Mouse (Mus musculus) adipocyte (in vitro differentiated cells): Measurements from ENCODE around the gene Ppdpf.
A peak's percentile ranks its signal among the peaks of the same experiment; 100 is the strongest.
"Not testable (repeated sequence)": the region's sequence is repeated elsewhere in the genome, so short reads cannot be mapped to it uniquely, and the experiment has no call there.

ENCODE experiments used
- DNase-seq: peaks from one replicate; pipeline ENCODE4 v3.0.0-alpha.2; 2016; ENCODE audit warnings: low spot score

Gene Ppdpf

GRCm38 (mm10) chr2:181159091-181159514, 27.9 kb upstream of the Ppdpf start:
- DNase-seq: no peak

- DNase-seq: no peak
Measured at GRCm38 (mm10) chr2:181159771-181160170, 27.3 kb upstream of the Ppdpf start.

DNA sequence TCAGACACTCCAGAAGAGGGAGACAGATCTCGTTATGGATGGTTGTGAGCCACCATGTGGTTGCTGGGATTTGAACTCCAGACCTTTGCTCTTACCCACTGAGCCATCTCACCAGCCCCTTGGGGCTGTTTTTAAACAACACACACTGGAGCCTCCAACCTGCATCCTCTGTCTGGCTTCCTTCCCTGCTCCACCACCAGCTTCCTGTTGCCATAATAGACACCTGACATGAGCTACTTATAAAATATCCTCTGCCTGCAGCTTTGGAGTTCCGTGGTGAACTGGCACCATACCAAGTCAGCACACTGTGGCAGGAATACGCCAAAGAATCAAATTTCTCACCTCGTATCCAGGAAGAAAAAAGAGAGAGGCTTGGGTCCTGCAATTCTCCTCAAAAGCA, 26.2 kb upstream of the Ppdpf start:
- DNase-seq: no peak

GRCm38 (mm10) chr2:181166469-181166868, 20.6 kb upstream of the Ppdpf start:
- DNase-seq: no peak

GRCm38 (mm10) chr2:181174646-181175045, 12.4 kb upstream of the Ppdpf start:
- DNase-seq: no peak

DNA sequence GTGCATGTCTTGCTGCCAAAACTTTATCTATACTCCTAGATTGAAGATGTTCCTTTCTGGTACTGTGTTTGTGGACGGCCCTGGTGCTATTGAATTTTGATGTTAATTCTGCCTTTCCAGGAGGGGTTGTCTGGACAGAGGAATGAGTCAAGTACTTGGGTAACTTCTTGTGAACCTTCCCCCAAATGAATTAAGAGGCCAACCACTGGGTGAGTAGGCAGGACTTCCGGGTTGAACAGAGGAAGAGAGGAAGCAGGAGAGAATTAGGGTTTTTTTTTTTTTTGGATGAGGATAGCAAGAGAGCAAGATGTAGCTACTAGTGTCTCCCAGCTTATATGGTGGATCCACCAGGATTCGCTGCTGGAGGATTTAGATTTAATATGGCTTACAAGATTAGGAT, 9.0 kb upstream of the Ppdpf start:
- DNase-seq: peak; percentile 49

GRCm38 (mm10) chr2:181178471-181178870, 8.6 kb upstream of the Ppdpf start:
- DNase-seq: no peak

GRCm38 (mm10) chr2:181180898-181181297, 6.1 kb upstream of the Ppdpf start:
- no peak for DNase-seq

DNA sequence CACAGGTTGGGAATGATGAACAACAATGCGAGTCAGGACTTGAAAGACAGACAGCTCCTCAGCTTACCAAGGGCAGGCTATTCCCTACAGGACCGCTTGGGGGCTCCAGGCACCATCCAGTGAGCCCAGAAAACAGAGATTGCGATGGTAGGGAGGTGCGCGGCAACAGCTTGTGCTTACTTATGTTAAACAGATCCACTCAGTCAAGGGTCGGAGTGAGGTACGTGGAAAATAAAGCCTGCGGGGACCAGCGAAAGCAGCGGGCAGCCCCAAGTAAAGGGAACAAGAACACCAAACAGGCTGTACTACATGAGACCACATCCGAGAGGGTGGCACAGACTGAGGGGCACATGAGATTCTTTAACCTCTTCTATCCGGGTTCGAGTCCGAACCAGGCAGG, 412 bp upstream of the Ppdpf start:
- peak; percentile 96 for DNase-seq

- no peak for DNase-seq
Measured at GRCm38 (mm10) chr2:181188681-181189080, 1.6 kb downstream of the Ppdpf start.

DNA sequence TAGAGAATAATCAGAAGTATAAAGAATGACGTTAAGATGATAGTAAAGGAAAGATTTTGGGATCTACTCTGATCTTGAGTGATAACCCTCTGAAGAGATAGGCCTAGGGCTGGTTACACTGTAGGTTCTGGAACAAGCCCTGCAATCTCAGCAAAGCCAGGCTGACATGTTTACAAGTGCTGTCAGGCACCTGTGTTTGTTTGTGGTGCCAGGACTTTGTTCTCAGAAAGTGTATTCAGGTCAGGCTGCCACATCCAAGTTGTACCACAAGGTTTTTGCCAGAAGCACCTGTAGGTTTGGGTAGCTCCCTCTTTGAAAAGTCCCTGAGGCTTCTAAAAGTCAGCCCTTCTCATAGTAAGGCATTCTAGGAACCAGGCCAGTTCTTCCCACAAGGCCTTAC, 2.3 kb downstream of the Ppdpf start:
- no peak for DNase-seq

DNA sequence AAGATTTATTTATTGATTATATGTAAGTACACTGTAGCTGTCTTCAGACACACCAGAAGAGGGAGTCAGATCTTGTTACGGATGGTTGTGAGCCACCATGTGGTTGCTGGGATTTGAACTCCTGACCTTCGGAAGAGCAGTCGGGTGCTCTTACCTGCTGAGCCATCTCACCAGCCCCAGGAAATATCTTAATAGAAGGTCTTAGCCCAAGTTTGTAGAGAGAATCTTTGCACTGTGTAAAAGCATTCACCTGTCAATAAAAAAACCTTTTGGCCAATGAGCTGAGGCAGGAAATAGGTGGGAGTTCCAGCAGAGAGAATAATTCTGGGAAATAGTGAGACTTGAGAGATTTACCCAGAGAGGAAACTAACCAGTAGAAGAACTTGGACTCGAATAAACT, 4.3 kb downstream of the Ppdpf start:
- DNase-seq: not testable (repeated sequence)

DNA sequence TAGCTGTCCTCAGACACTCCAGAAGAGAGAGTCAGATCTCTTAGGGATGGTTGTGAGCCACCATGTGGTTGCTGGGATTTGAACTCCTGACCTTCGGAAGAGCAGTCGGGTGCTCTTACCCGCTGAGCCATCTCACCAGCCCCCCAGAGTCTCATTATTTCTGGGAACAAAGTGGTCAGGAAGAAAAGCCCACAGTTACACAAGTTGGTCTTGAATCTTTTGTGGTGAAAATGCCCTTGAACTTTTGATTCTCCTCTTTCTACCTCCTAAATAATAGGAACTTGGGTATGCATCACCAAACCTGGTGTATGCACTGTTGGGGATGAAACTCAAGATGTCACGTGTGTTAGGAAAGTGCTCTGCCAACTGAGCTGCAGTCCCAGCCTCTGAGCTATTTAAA, 4.9 kb downstream of the Ppdpf start:
- DNase-seq: no peak

DNA sequence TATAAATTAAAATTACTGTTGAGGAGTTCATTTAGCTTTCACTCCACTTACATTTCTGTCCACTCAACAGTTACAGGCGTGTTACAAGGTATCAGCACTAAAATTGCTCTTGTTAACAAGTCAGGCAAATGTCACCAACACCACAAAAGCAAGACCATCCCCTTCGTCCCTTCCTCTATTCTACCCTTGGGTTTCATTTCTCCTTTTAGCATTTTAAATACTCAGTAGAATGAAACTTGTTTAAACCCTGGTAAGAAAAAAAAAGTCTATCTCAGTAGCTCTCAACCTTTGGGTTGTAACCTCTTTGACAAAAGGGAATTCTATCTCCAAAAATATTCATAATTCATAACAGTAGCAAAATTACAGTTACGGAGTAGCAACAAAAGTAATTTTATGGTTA, 6.0 kb downstream of the Ppdpf start:
- no peak for DNase-seq

DNA sequence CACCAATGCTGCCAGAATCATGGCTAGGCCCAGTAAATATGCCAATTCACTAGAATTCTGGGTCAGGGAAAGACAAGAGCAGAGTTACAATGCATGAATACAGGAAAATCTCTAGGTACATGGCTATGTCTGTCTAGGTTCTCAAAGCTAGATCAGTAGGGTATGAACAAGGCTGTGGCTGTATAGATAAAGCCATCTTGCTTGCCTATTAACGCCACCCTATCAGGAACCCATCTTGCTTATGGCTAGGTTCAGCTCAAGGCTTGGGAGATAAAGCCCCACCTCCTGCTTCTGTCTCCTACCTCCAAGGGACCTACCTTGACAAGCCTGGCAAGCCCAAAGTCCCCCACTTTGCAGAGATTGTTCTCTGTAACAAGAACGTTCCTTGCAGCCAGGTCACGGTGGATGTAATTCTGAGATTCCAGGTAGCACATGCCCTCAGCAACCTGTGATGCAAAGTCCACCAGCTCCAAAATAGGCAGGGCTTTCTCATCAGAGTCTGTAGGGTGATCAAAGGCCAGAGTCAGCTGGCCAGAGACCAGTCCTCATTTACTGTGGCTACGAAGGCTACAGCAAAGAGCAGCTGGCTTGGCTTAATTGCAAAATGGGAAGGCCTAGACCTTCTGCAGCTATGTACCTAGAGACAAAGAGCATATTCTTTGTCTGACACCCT, 9.7 kb downstream of the Ppdpf start:
- DNase-seq: no peak

DNA sequence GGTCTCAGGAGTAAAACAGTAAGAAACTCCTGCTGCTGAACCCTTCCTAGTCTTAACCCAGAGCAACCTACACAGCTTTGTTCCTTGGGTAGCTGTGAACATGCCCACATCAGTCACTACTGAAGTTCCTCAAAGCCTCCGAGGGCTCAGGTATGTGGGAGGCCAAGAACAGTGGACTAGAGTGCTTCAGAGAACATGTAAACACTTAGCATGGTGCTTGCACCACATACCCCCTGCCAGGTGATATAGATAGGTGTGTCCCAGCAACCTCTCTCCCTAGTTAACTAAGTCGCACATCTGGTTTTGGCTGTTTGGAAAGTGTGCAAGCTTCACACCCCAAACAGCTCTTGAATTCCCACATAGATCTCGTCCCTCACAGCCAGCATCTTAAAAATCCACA, 14.6 kb downstream of the Ppdpf start:
- no peak for DNase-seq

DNA sequence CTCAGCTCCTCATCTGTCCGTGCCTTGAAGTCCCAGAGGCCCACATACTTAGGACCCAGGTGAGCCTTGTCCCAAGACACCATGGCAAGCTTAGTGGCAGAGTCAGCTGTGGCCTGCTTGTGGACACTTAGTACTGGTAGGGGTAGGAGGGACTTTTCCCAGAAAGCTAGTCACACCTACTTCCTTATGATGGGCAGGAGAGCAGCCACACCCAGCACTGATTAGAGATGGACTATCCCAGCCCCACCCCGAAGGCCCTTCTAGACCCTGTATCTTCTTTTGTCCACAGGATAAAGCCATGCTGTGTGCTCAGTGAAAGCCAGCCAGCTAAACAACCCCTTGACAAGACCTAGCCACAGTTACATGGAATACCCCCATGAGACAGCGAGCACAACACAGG, 15.4 kb downstream of the Ppdpf start, which contains the start of gene Ptk6:
Gene Ptk6 (minus strand): TSS at position 368 of the 400 bp plus-strand sequence.
- no peak for DNase-seq

DNA sequence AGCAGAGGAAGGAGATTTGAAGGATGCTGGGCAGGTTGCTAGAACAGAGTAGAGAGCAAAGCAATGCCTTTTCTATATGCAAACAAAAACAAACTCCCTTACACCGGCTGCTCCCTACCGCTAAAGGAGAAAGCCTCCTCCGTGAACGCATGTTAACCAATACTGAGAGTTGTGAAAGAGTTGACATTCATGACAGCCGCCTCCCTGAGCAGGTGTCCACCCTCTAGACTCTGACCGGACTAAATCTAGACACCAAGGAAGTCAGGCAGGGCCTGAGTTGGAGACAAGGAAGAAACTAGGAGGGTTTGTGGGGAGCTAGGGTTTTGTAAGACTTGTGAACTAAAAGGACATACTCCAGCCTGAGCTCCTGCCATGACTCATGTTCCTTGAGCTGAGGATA, 15.8 kb downstream of the Ppdpf start:
- DNase-seq: no peak

DNA sequence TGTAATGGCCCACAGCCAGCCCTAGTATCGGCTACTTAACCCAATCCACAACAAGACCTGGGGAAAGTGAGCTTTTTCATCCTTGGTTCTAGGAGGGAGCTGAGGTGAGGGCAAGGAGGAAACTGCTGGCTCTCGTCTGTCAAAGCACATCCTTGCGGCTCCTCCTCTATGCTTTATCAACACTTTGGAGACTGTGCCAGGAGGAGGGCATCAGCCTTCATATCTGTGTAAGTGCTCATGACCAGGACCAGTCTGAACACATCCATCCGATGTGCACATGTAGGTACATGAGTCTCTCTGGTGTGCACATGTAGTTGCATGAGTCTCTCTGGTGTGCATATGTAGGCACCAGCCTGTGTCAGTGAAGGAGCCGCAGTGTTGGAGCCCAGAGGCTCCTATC, 18.6 kb downstream of the Ppdpf start:
- no peak for DNase-seq

DNA sequence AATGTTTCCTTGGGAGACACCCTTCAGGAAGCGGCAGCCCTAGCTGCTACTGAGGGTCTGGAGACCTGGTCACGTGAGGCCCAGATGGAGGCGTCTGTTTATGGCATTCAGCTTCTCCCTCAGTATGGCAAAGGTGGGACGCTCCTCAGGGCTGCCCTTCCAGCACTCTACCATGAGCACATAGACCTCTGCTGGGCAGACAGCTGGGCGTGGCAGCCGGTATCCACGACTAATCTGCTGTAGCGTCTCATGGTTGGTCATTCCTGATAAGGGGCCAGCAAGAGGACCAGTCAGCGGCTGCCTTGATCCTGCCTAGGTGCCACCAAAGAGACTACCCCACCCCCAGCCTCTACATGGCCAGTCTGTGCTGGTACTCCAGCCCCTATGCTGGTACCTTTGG, 19.1 kb downstream of the Ppdpf start:
- no peak for DNase-seq

DNA sequence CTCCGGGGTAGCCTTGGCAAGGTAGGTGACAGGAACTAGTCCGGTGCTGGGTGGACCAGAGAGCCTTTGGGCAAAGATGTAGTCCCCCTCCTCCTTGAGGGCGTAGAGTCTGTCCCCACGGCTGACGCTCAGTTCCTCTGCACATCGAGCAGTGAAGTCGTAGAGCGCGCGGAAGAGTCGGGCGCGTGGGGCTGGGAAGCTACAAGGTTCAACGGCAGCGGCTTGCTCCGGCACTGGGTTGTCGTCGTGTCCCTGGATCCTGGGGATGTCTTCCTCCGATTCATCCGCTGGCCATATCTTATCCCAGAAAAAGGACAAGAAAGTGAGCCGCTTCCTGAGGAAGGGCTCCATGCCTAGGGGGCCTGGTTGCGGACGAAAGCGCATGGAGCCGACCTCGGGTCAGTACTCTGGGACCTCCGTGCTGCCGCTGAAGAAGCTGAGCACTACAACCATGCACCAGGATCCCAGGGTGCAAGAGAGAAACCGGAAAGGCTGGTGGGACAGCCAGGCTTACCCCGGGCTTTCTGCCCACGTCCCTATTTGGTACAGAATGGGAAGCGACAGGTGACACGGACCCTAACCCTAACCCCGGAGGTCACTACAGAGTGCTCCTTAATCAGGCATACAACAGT, 25.5 kb downstream of the Ppdpf start:
- no peak for DNase-seq

GRCm38 (mm10) chr2:181213021-181213445, 26.0 kb downstream of the Ppdpf start, which contains the start of gene Srms:
TSS of gene Srms (minus strand) at chr2:181213185.
- no peak for DNase-seq

- DNase-seq: no peak
Measured at GRCm38 (mm10) chr2:181216037-181216436, 29.0 kb downstream of the Ppdpf start.
